Mouse (Mus musculus): Measurements from ENCODE around the gene Mad2l2.
A peak's percentile ranks its signal among the peaks of the same experiment; 100 is the strongest.
"Not testable (repeated sequence)": the region's sequence is repeated elsewhere in the genome, so short reads cannot be mapped to it uniquely, and the experiment has no call there.

Gene Mad2l2

DNA sequence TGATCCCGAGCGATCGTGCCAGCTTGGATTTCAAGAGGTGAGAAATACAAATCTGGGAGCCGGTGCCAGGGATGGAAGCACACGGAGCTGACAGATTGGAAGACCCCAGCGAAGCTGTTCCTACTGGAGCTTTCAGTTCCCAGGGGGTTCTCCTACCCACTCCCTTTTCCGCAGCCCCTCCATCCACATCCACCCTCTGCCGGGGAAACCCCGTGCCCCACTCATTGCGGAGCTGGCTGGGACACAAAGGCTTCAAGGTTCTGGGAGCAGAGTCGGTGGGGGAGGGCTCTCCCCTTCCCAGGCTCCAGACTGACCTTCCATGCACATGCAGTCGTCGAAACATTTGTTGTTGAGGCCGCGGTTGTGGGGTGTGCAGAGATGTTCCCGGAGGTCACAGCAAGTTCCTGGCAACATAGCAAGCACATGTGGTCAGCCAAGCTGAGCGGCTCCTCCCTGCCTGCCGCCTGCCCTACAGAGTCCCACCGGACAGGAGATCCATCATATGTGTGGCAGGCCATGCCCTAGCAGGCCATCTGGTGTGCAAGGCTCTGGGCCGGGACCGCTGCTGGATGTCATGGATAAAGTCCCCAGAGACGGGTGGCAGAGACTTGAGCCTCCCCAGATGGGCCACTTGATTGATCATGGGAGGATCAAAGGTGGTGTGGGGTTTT is 22.4 kb upstream of the Mad2l2 start:
- no peak for DNase-seq (ENCODE audit: low spot score in 2 of 2)

DNA sequence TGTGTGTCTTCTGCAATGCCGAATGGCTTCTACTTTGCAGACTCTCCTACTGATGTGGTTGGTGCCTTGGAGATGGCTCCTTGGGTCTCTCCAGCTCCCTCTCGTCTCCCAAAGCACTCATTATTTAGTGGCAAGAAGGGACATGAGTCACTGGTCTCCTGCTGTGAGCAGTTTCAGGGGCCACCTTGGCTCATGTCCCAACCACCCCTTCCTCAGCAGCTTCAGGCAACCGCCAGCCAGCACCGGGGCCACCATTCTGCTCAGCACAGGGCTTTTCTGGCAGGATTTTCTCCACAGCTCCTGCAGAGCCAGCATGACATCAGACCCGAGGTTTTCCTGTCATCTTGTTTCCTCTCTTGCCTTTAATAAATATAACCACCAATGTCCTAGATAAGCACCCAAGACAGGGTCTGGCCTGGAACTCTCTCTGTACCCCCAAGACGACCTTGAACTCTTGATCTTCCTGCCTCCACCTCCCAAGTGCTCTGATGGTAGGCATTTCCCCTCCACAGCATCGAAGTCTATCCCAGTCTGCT is 21.6 kb upstream of the Mad2l2 start:
- DNase-seq (ENCODE audit: low spot score in 2 of 2), result no peak

GRCm38 (mm10) chr4:148109215-148109614 is 21.0 kb upstream of the Mad2l2 start:
- DNase-seq (ENCODE audit: low spot score in 2 of 2), result no peak

DNA sequence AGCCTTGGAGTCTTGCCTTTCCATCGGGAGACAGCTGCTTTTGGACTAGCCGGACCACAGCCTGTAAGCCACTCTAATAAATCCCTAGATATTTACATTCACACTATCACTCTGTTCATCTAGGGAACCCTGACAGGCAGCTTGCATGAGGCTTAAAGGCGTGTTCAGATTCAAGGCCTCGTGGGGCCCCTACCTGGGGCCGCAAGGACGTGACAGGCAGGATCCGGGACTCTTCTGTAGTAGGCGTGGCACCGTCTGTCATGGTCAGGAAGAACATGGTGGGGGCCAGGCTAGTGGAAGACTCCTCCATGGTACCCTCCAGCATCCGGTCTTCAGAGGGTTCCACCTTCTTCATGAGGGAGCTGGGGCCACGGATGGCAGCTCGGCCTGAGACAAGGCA is 17.7 kb upstream of the Mad2l2 start:
- DNase-seq (ENCODE audit: low spot score in 2 of 2), result no peak

- DNase-seq (ENCODE audit: low spot score in 2 of 2), result peak; percentile 63 to 77
Observed at GRCm38 (mm10) chr4:148114758-148115391, 15.3 kb upstream of the Mad2l2 start.

- no peak for DNase-seq (ENCODE audit: low spot score in 2 of 2)
Observed at GRCm38 (mm10) chr4:148115467-148115866, 14.7 kb upstream of the Mad2l2 start.

DNA sequence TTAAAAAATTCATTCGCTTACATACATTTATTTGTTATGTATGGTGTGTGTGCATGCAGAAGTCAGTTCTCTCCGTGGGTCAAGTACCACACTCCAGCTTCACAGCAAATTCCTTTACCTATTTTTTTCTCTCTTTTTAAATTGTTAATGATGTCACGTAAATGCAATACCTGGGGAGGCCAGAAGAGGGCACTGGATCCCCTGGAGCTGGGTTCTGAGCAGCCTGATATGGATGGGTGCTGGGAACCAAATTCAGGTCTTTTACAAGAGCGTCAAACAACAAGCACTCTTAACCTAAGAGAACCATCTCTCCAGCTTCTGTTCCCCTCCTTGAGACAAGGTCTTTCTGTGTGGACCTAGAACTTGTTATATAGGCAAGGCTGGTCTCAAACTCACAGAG is 13.5 kb upstream of the Mad2l2 start:
- DNase-seq (ENCODE audit: low spot score in 2 of 2), result no peak

- DNase-seq (ENCODE audit: low spot score in 2 of 2), result no peak
Observed at GRCm38 (mm10) chr4:148117392-148117791, 12.8 kb upstream of the Mad2l2 start.

DNA sequence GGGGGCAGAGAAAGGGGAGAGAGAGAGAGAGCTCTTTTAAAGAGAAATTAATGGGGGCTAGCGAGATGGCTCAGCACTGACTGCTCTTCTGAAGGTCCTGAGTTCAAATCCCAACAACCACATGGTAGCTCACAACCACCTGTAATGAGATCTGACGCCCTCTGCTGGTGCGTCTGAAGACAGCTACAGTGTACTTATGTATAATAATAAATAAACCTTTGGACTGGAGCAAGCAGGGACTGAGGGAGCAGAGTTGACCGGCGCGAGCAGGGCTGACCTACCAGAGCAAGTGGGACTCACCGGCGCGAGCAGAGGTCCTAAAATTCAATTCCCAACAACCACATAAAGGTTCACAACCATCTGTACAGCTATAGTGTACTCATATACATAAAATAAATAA is 10.6 kb upstream of the Mad2l2 start:
- not testable (repeated sequence) for DNase-seq (ENCODE audit: low spot score in 2 of 2)

- DNase-seq (ENCODE audit: low spot score in 2 of 2), result no peak
Observed at GRCm38 (mm10) chr4:148120555-148120954, 9.6 kb upstream of the Mad2l2 start.

DNA sequence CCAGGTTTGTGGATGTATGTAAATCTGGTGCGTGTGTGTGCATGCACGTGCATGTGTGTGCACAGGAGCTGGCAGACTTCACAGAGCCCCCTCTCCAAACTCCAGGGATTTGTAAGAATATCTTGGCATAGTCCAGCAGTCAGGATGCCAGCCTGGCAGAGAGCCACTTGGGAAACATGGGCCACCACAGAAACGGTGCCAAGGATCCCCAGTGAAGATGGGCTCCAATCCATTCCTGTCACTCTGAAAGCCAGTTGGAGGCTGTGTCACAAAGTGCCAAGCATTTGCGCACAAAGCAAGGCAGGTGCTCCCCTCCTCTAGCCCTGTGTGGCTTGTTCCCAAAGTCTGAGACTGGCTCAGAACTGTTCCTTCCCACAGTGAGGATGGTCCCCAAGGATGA is 8.8 kb upstream of the Mad2l2 start:
- no peak for DNase-seq (ENCODE audit: low spot score in 2 of 2)

DNA sequence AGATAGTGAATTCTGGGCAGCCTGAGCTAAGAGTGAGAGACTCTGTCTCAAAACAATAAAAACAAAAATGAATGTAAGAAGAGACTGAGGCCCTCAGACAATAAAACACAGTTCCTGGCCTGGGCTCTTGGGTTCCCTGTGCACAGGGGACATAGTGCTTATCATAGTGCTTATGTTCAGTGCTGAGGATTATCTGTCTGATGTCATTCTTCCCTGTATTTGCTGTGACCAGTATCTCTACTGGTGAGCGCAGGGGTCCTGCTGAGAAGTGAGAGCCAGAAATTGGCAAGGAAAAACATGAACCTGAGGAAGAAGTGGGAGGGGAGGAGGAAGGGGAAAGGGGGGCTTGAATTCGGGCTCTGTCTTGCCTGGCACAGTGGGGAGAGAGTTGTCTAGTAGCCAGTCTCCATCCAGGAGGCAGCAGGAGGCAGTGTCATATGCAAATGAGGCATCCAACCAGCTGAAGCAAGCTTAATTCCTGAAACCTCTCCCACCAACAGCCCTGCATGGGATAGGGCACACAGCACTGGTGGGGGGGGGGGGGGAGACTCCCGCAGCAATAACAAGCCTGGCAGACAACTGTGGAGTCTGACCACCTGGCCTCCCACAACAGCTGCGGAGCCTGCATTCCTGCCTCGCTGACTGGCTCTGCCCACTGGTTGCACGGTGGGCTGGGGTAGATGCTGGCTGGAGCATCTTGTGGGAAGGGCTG is 8.0 kb upstream of the Mad2l2 start:
- no peak for DNase-seq (ENCODE audit: low spot score in 2 of 2)

DNA sequence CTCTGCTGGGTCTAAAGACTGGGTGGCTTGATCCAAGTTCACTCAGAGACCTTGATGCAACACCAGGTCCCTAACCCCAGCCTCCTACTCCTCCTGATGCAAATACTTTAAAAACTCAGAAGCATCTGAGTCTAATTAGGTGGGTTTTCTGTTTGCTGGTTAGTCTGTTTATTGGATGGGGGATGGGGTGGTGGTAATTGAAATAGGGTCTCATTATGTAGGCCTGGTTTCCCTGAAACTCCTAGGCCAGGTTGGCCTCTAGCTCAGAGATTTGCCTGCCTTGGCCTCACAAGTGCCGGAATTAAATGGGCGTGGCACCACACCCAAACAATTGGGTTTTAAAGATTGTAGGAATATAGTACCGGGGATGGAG is 7.5 kb upstream of the Mad2l2 start:
- DNase-seq (ENCODE audit: low spot score in 2 of 2), result no peak

- DNase-seq (ENCODE audit: low spot score in 2 of 2), result no peak
Observed at GRCm38 (mm10) chr4:148128241-148128640, 1.9 kb upstream of the Mad2l2 start.

DNA sequence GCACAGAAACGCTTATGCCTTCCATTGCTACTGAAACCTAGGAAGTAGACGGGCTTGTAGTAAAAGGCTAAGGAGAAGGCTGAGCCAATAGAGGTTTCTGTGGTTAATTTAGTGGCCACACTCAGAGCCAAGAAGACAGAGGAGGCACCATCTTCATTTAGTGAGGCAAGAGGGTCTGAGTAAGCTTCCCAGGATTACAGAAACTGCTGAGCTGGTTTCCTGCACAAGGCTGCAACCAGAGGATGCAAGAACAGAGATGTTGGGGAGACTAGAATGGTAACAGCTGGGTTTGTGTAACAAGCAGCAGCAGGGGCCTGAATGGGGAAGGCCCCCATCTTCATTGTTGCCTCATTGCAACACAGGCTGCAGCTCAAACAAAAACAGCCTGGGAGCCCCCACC is 1.5 kb upstream of the Mad2l2 start:
- no peak for DNase-seq (ENCODE audit: low spot score in 2 of 2)

GRCm38 (mm10) chr4:148130561-148131413 is 603 bp downstream of the Mad2l2 start, which contains the start of gene Draxin:
Gene Draxin, minus strand, starts transcription at chr4:148130698.
- DNase-seq (ENCODE audit: low spot score in 2 of 2), result no peak

DNA sequence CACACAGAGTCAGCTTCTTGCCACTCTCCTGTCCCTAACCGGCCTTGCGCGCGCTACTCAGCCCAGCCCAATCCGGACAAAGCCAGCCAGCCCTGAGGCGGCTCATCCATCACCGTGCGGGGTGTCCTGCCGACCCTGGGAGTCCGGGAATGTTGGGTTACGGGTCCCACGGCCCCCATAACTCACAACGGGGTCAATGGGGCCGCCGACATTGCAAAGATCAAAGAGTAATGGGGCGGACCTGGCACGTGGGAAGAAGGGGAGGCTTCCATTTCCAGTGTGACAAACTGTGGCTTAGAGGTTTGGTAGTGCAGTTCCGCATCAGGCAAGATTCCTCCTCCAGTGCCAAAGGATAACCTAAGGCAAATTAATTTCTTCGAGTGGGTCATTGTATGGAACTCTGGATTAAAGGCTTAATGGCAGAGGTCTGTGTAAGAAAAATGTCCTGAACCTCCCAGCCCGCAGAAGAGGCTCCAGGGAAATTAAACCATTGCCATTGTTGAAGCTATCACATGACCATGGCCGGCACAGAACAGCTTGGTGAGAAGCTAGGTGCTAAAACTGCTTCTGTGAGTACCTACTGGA is 1.4 kb downstream of the Mad2l2 start:
- no peak for DNase-seq (ENCODE audit: low spot score in 2 of 2)

GRCm38 (mm10) chr4:148134988-148135387 is 4.8 kb downstream of the Mad2l2 start:
- DNase-seq (ENCODE audit: low spot score in 2 of 2), result no peak

DNA sequence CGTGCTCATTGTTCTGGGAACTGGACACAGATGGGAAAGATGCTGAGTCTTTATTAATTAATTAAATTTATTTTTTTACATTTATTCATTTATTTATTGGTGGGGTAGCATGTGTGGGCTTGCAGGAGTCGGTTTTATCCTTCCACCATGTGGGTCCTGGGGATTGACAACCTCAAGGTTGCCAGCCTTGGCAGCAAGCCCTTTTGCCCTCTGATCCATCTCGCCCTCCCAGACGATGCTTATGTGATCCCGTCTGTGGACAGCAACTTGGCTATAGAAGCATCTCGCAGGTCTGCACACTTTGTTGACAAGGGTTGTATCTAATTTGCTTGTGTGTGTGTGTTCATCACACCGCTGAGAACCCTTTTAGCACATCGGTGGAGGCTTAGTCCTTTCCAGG is 7.3 kb downstream of the Mad2l2 start:
- no peak for DNase-seq (ENCODE audit: low spot score in 2 of 2)

GRCm38 (mm10) chr4:148139767-148140097 is 9.5 kb downstream of the Mad2l2 start:
- no peak for DNase-seq (ENCODE audit: low spot score in 2 of 2)
